Mouse (Mus musculus): ENCODE results near the gene Olfr474. TPM values are rescaled to one million over a fixed set of nuclear protein-coding genes. Genes with fewer than 3 reads are reported as not detected.
"Not testable (repeated sequence)": the region's sequence is repeated elsewhere in the genome, so short reads cannot be mapped to it uniquely, and the experiment has no call there.

The Olfr474 gene
- not detected in 2 replicates for polyA plus RNA-seq (2016; fragmentation: Nextera tagmentation; extraction: Ambion mirVana)

DNA sequence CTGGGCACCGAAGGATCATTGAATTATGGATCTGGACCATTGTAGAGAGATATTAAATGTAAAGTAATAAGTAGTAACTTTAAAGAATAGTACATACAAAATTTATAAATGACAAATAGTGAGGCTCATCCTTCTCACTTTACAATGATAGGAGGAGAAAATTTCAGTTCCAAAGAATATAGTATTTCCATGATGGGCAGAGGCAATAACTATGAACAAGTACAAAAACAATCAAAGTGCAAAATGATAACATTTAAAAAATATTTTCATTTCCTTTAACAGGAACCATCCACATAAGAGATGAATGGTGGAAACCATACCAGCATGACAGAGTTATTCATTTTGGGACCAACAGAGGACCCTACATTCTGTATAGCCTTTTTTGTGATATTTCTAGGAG lies at the start of gene Olfr474:
Gene Olfr474 (plus strand): TSS at position 301 of the 400 bp plus-strand sequence.
- H3K4me1 ChIP-seq, result no peaks in the 10 kb centered on the region
- no peak within 1 kb of the TSS for H3K27ac ChIP-seq
- H3K36me3 ChIP-seq, result no peaks in the 10 kb centered on the region
- no peak for DNase-seq (ENCODE audit: low spot score)
- no peaks in the 10 kb centered on the region for H3K9me3 ChIP-seq (replicated peaks)
- H3K4me3 ChIP-seq, result no peak within 1 kb of the TSS
- no peaks in the 10 kb centered on the region for H3K27me3 ChIP-seq (ENCODE audit: low read depth, poor library complexity, severe bottlenecking)
- 92% methylated on average over 1 of the region's 1 CpGs for WGBS

DNA sequence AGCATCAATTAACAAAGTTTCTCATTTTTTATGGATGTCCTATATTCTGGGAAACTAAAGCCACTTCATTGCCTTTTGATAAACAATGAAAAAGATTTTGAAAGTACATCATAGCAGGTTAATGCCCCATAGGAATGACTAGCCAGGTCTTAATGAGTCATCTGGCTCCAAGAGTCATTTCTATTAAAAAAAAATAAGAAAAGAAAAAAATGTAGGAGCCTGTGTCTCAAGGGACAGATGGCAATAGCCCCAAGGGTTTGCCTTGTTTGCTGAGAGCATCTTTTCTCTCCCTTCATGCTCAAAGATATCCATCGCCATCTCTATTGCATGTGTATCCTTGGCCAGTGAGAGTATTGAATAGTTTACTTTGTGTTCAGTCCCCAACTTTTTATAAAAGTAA lies 24.3 kb upstream of the Olfr474 start, which contains the start of gene Olfr473:
Gene Olfr473 (plus strand): TSS at position 301 of the 400 bp plus-strand sequence.
- Histone ChIP-seq H3K4me3 (no peak within 1 kb of the TSS), H3K4me1 (no peaks in the 10 kb centered on the region), H3K27me3 (ENCODE audit: low read depth, poor library complexity, severe bottlenecking) (no peaks in the 10 kb centered on the region), H3K9me3 (replicated peaks) (no peaks in the 10 kb centered on the region), H3K36me3 (no peaks in the 10 kb centered on the region), H3K27ac (no peak within 1 kb of the TSS)
- no peak for DNase-seq (ENCODE audit: low spot score)
- 94% methylated on average over 1 of the region's 1 CpGs for WGBS

DNA sequence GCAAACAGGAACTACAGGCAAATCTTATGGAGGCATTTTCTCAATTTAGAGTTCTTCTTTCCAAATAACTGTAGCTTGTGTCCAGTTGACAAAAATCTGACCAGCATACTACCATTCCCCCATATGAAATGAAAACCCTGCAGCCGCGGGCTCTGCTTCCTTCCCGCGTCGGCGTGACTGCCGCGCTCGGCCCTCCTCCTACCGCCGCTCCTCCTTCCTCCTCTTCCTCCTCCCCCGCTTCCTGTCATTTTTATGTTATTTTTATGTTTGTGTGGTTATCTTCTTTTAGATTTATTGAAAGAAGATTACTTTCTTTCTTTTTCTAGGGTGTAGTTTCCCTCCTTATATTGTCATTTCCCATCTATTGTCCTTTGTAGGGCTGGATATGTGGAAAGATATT lies 1.9 kb upstream of the Olfr474 start:
- H3K27me3 ChIP-seq (ENCODE audit: low read depth, poor library complexity, severe bottlenecking); H3K9me3 ChIP-seq (replicated peaks); H3K36me3 ChIP-seq; H3K4me1 ChIP-seq; H3K4me3 ChIP-seq; DNase-seq (ENCODE audit: low spot score); H3K27ac ChIP-seq: not testable (repeated sequence)
- 98% methylated on average over 12 of the region's 12 CpGs for WGBS

GRCm38 (mm10) chr7:107964503-107964902 lies 10.1 kb downstream of the Olfr474 start, which contains the start of gene Olfr476:
Olfr476 (plus strand) TSS chr7:107964803.
- DNase-seq (ENCODE audit: low spot score), result no peak
- WGBS, result 60% methylated on average over 1 of the region's 1 CpGs
- Histone ChIP-seq H3K27ac (no peak within 1 kb of the TSS), H3K4me3 (no peak within 1 kb of the TSS), H3K36me3 (no peaks in the 10 kb centered on the region), H3K4me1 (no peaks in the 10 kb centered on the region), H3K9me3 (replicated peaks) (no peaks in the 10 kb centered on the region), H3K27me3 (ENCODE audit: low read depth, poor library complexity, severe bottlenecking) (no peaks in the 10 kb centered on the region)

DNA sequence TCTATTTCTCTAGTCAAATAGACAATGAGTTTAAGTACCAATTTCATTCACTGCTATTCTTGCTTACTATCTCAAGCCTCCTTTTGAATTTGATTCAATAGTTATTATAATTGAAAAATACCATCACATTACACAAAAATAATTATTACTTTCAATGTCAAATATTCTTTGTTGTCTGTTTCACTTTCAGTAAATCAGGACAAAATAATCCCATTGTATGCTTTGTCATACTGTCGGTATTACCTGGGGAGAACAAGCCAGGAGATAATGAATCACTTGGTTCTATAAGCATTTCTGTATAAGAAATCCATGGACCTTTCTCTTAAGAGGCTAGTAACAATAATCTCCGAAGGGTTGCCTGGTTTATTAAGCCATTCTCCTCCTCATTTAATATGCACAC lies 31.9 kb downstream of the Olfr474 start, which contains the start of gene Olfr477:
Gene Olfr477 (plus strand): TSS at position 301 of the 400 bp plus-strand sequence.
- H3K4me3 ChIP-seq, result no peak within 1 kb of the TSS
- no peak for DNase-seq (ENCODE audit: low spot score)
- no peaks in the 10 kb centered on the region for H3K27me3 ChIP-seq (ENCODE audit: low read depth, poor library complexity, severe bottlenecking)
- no peaks in the 10 kb centered on the region for H3K9me3 ChIP-seq (replicated peaks)
- H3K36me3 ChIP-seq, result no peaks in the 10 kb centered on the region
- H3K27ac ChIP-seq, result no peak within 1 kb of the TSS
- no peaks in the 10 kb centered on the region for H3K4me1 ChIP-seq
- 82% methylated on average over 2 of the region's 2 CpGs for WGBS

Other genes starting within 250 kb of the Olfr474 start
- 0.23 and 0.30 TPM in 2 replicates for gene Cyb5r2, start 196.6 kb upstream of the Olfr474 start, polyA plus RNA-seq (2016; fragmentation: Nextera tagmentation; extraction: Ambion mirVana)
- gene Ovch2, start 153.4 kb upstream of the Olfr474 start, polyA plus RNA-seq (2016; fragmentation: Nextera tagmentation; extraction: Ambion mirVana), result not detected in 2 replicates
- not detected in 2 replicates for gene Olfr467, start 142.4 kb upstream of the Olfr474 start, polyA plus RNA-seq (2016; fragmentation: Nextera tagmentation; extraction: Ambion mirVana)
- gene Olfr469, start 129.1 kb upstream of the Olfr474 start, polyA plus RNA-seq (2016; fragmentation: Nextera tagmentation; extraction: Ambion mirVana), result not detected in 2 replicates
- not detected in 2 replicates for gene Olfr470, start 107.2 kb upstream of the Olfr474 start, polyA plus RNA-seq (2016; fragmentation: Nextera tagmentation; extraction: Ambion mirVana)
- not detected in 2 replicates for gene Olfr472, start 56.7 kb upstream of the Olfr474 start, polyA plus RNA-seq (2016; fragmentation: Nextera tagmentation; extraction: Ambion mirVana)
- gene Olfr473, start 24.2 kb upstream of the Olfr474 start, polyA plus RNA-seq (2016; fragmentation: Nextera tagmentation; extraction: Ambion mirVana), result not detected in 2 replicates
- gene Olfr476, start 10.2 kb downstream of the Olfr474 start, polyA plus RNA-seq (2016; fragmentation: Nextera tagmentation; extraction: Ambion mirVana), result not detected in 2 replicates
- gene Olfr477, start 32.0 kb downstream of the Olfr474 start, polyA plus RNA-seq (2016; fragmentation: Nextera tagmentation; extraction: Ambion mirVana), result not detected in 2 replicates
- not detected in 2 replicates for gene Olfr478, start 79.3 kb downstream of the Olfr474 start, polyA plus RNA-seq (2016; fragmentation: Nextera tagmentation; extraction: Ambion mirVana)
- not detected in 2 replicates for gene Olfr479, start 96.0 kb downstream of the Olfr474 start, polyA plus RNA-seq (2016; fragmentation: Nextera tagmentation; extraction: Ambion mirVana)
- gene Olfr480, start 112.7 kb downstream of the Olfr474 start, polyA plus RNA-seq (2016; fragmentation: Nextera tagmentation; extraction: Ambion mirVana), result not detected in 2 replicates
- not detected in 2 replicates for gene Olfr481, start 125.2 kb downstream of the Olfr474 start, polyA plus RNA-seq (2016; fragmentation: Nextera tagmentation; extraction: Ambion mirVana)
- gene Olfr482, start 142.9 kb downstream of the Olfr474 start, polyA plus RNA-seq (2016; fragmentation: Nextera tagmentation; extraction: Ambion mirVana), result 0.10 TPM in 2 replicates
- gene Olfr483, start 146.2 kb downstream of the Olfr474 start, polyA plus RNA-seq (2016; fragmentation: Nextera tagmentation; extraction: Ambion mirVana), result not detected in 2 replicates
- gene Olfr484, start 172.8 kb downstream of the Olfr474 start, polyA plus RNA-seq (2016; fragmentation: Nextera tagmentation; extraction: Ambion mirVana), result not detected in 2 replicates
- not detected in 2 replicates for gene Olfr485, start 205.2 kb downstream of the Olfr474 start, polyA plus RNA-seq (2016; fragmentation: Nextera tagmentation; extraction: Ambion mirVana)
- not detected in 2 replicates for gene Olfr486, start 218.1 kb downstream of the Olfr474 start, polyA plus RNA-seq (2016; fragmentation: Nextera tagmentation; extraction: Ambion mirVana)

Data from limb, embryonic 10.5 days (tissue).